Mouse (Mus musculus) MEL (cell line): ENCODE measurements around the gene Sorbs1.

Experiments used
- BHLHE40 ChIP-seq: IDR thresholded peaks from 2 replicates; pipeline ENCODE4 v1.6.1; 2012; ENCODE audit warnings: low read depth, mild to moderate bottlenecking, inconsistent platforms, low read length, improper control_type of control experiment, borderline replicate concordance
- CTCF ChIP-seq, 3 experiments: IDR thresholded peaks in 2 of 3; conservative IDR thresholded peaks in 1 of 3; 2 replicates each; pipeline ENCODE4 v1.5.1; 2011 to 2012; ENCODE audit warnings: low read length in 3 of 3, low read depth in 2 of 3, mild to moderate bottlenecking in 2 of 3, improper control_type of control experiment in 1 of 3, inconsistent platforms in 1 of 3, mixed read lengths in 1 of 3, moderate library complexity in 1 of 3; ENCODE audit not compliant: control insufficient read depth in 1 of 3, insufficient read depth in 1 of 3, poor library complexity in 1 of 3, severe bottlenecking in 1 of 3
- ELF1 ChIP-seq: IDR thresholded peaks from 2 replicates; pipeline ENCODE4 v1.6.1; 2014; ENCODE audit warnings: low read depth, mild to moderate bottlenecking, inconsistent platforms, low read length, improper control_type of control experiment, moderate library complexity
- EP300 ChIP-seq, 2 experiments: IDR thresholded peaks; 2 replicates each; pipeline ENCODE4 v1.6.1; 2011; ENCODE audit warnings: improper control_type of control experiment in 2 of 2, low read length in 2 of 2, low read depth in 1 of 2, mild to moderate bottlenecking in 1 of 2
- ETS1 ChIP-seq: IDR thresholded peaks from 2 replicates; pipeline ENCODE4 v1.6.1; 2012; ENCODE audit warnings: low read depth, mild to moderate bottlenecking, inconsistent platforms, low read length, improper control_type of control experiment, moderate library complexity
- MAZ ChIP-seq: IDR thresholded peaks from 2 replicates; pipeline ENCODE4 v1.6.1; 2012; ENCODE audit warnings: low read depth, mild to moderate bottlenecking, inconsistent platforms, low read length, improper control_type of control experiment
- NRF1 ChIP-seq: IDR thresholded peaks from 2 replicates; pipeline ENCODE4 v1.6.1; 2014; ENCODE audit warnings: low read depth, mild to moderate bottlenecking, inconsistent platforms, low read length, improper control_type of control experiment, moderate library complexity; ENCODE audit not compliant: poor library complexity, insufficient read depth, severe bottlenecking
- POLR2A ChIP-seq, 2 experiments: IDR thresholded peaks; 2 replicates each; pipeline ENCODE4 v1.6.1; 2011 to 2012; ENCODE audit warnings: low read length in 2 of 2, mild to moderate bottlenecking in 2 of 2, control low read depth in 1 of 2, improper control_type of control experiment in 1 of 2, low read depth in 1 of 2, moderate library complexity in 1 of 2; ENCODE audit not compliant: control insufficient read depth in 1 of 2, insufficient read depth in 1 of 2, poor library complexity in 1 of 2
- RAD21 ChIP-seq: IDR thresholded peaks from 2 replicates; pipeline ENCODE4 v1.6.1; 2011; ENCODE audit warnings: mild to moderate bottlenecking, low read depth, low read length, improper control_type of control experiment
- SIN3A ChIP-seq: IDR thresholded peaks from 2 replicates; pipeline ENCODE4 v1.6.1; 2012; ENCODE audit warnings: low read length, improper control_type of control experiment, inconsistent platforms
- TCF12 ChIP-seq: IDR thresholded peaks from 2 replicates; pipeline ENCODE4 v1.6.1; 2014; ENCODE audit warnings: low read depth, mild to moderate bottlenecking, inconsistent platforms, low read length, improper control_type of control experiment, moderate library complexity
- USF1 ChIP-seq: IDR thresholded peaks from 2 replicates; pipeline ENCODE4 v1.6.1; 2014; ENCODE audit warnings: low read depth, mild to moderate bottlenecking, inconsistent platforms, low read length, improper control_type of control experiment, moderate library complexity

GRCm38 (mm10) chr19:40536526-40536925, 22.9 kb upstream of the Sorbs1 start:
- no peak for TF ChIP-seq BHLHE40
- no peak for TF ChIP-seq POLR2A (IDR thresholded peaks at IDR 0.05; ENCODE audit: control insufficient read depth in 1 of 2, insufficient read depth in 1 of 2, low read depth in 1 of 2, low read length in 2 of 2, poor library complexity in 1 of 2)
- TF ChIP-seq ETS1, result peak; percentile 62; the same call in 1 of the 2 replicates
- TF ChIP-seq MAZ, result no peak
- no peak; the same call in 1 of the 2 replicates for TF ChIP-seq SIN3A
- no peak for TF ChIP-seq USF1
- TF ChIP-seq NRF1, result no peak
- no peak for TF ChIP-seq CTCF (IDR thresholded peaks at IDR 0.05 in 2 of 3, conservative IDR thresholded peaks at IDR 0.05 in 1 of 3; ENCODE audit: control insufficient read depth in 1 of 3, insufficient read depth in 1 of 3, low read depth in 2 of 3, low read length in 3 of 3, poor library complexity in 1 of 3, severe bottlenecking in 1 of 3)
- peak; percentile 81 for TF ChIP-seq TCF12
- no peak for TF ChIP-seq ELF1
- no peak for TF ChIP-seq RAD21
- peak; percentile 75 to 82 for TF ChIP-seq EP300 (IDR thresholded peaks at IDR 0.05; ENCODE audit: low read depth in 1 of 2, low read length in 2 of 2)
